Mouse (Mus musculus) heart, embryonic 14.5 days (tissue): ENCODE results near the gene Cdh23. TPM values are rescaled to one million over a fixed set of nuclear protein-coding genes. Genes with fewer than 3 reads are reported as not detected.
"Not testable (repeated sequence)": the region's sequence is repeated elsewhere in the genome, so short reads cannot be mapped to it uniquely, and the experiment has no call there.

Experiments
- ATAC-seq: fragments of 200-750 bp; cut with Nextera tagmentation; 2 replicates; pipeline ENCODE4 v1.8.0; 2017; ENCODE audit warnings: low read depth, moderate TSS enrichment; ENCODE audit not compliant: insufficient number of reproducible peaks, insufficient read depth, low FRiP score
- H3K27ac ChIP-seq, 2 experiments: fragments of 200-500 bp in 1 of 2; fragments of 300-500 bp in 1 of 2; sonication (generic) in 1 of 2; replicated peaks in 1 of 2; 2 replicates each; pipeline ENCODE4 v1.5.1; 2012 to 2014; ENCODE audit warnings: low read depth in 2 of 2, low read length in 2 of 2, control low read depth in 1 of 2, mild to moderate bottlenecking in 1 of 2, mixed read lengths in 1 of 2; ENCODE audit not compliant: control insufficient read depth in 1 of 2, insufficient read depth in 1 of 2
- H3K27me3 ChIP-seq: fragments of 300-500 bp; sonication (generic); 2 replicates; pipeline ENCODE4 v1.6.1; 2014; ENCODE audit warnings: mild to moderate bottlenecking, low read length, control low read depth; ENCODE audit not compliant: control insufficient read depth, insufficient read depth
- H3K36me3 ChIP-seq: fragments of 300-500 bp; sonication (generic); 2 replicates; pipeline ENCODE4 v1.6.1; 2014; ENCODE audit warnings: mild to moderate bottlenecking, control low read depth, low read length, mixed read lengths; ENCODE audit not compliant: control insufficient read depth, insufficient read depth
- H3K4me1 ChIP-seq, 2 experiments: fragments of 200-500 bp in 1 of 2; fragments of 300-500 bp in 1 of 2; sonication (generic) in 1 of 2; 2 replicates each; pipeline ENCODE4 v1.6.1; 2012 to 2014; ENCODE audit warnings: low read length in 2 of 2, control low read depth in 1 of 2, mixed read lengths in 1 of 2; ENCODE audit not compliant: control insufficient read depth in 2 of 2, insufficient read depth in 2 of 2
- H3K4me2 ChIP-seq: fragments of 300-500 bp; sonication (generic); 2 replicates; pipeline ENCODE4 v1.6.1; 2014; ENCODE audit warnings: mild to moderate bottlenecking, low read length
- H3K4me3 ChIP-seq, 2 experiments: fragments of 200-500 bp in 1 of 2; fragments of 300-500 bp in 1 of 2; sonication (generic) in 1 of 2; 2 replicates each; pipeline ENCODE4 v1.5.1; 2012 to 2014; ENCODE audit warnings: low read length in 2 of 2, mild to moderate bottlenecking in 2 of 2, control low read depth in 1 of 2, low read depth in 1 of 2, moderate library complexity in 1 of 2; ENCODE audit not compliant: control insufficient read depth in 1 of 2, insufficient read depth in 1 of 2
- H3K9ac ChIP-seq: fragments of 300-500 bp; sonication (generic); 2 replicates; pipeline ENCODE4 v1.6.1; 2014; ENCODE audit warnings: mild to moderate bottlenecking, low read length
- H3K9me3 ChIP-seq: fragments of 300-500 bp; sonication (generic); 2 replicates; pipeline ENCODE4 v1.6.1; 2016; ENCODE audit warnings: low read length, control low read depth; ENCODE audit not compliant: control insufficient read depth
- WGBS: fragments of 180-500 bp; shearing (Covaris S2); extraction: QIAGEN DNeasy Blood & Tissue Kit; methylation state at CpG from one replicate; pipeline ENCODE4 v1.1.7; 2014; 5-methylcytosine and 5-hydroxymethylcytosine counted together
- polyA plus RNA-seq: library from polyadenylated mRNA; unstranded; fragments of >200 nt; fragmentation: Nextera tagmentation; extraction: Ambion mirVana; gene quantifications from 2 replicates; pipeline ENCODE4 v1.2.1, GENCODE M21; 2014

Cdh23 gene
- 0.31 and 0.32 TPM in 2 replicates for polyA plus RNA-seq

DNA sequence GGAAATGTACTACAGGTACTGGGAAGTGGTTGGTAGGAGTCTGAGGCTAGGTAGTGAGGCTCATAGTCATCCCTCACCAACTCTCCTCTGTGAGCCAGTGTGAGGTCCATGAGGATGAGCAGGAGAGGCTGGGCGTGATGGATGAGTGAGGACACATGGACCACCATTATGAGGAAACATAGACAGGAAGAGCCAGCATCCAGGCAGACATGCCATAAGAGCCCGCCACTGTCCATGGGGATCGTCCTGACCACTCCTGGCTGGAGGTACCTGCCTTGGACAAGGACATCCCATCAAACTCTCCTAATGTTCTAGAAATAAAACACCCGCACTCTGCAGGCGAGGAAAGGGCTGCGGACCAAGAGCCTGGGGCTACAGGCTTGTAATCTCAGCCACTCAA, at the start of gene Cdh23:
Gene Cdh23 (minus strand): TSS at position 101 of the 400 bp plus-strand sequence.
- ATAC-seq: no peak
- H3K36me3 ChIP-seq: no peaks in the 10 kb centered on the region
- no peaks in the 10 kb centered on the region for H3K9me3 ChIP-seq
- no peak within 1 kb of the TSS for H3K4me2 ChIP-seq
- H3K27me3 ChIP-seq: peaks cover 33% of the 10 kb centered on the region
- H3K4me1 ChIP-seq: no peaks in the 10 kb centered on the region
- 83% methylated on average over 6 of the region's 6 CpGs for WGBS
- H3K27ac ChIP-seq: no peak within 1 kb of the TSS
- H3K9ac ChIP-seq: no peak within 1 kb of the TSS
- H3K4me3 ChIP-seq: no peak within 1 kb of the TSS

DNA sequence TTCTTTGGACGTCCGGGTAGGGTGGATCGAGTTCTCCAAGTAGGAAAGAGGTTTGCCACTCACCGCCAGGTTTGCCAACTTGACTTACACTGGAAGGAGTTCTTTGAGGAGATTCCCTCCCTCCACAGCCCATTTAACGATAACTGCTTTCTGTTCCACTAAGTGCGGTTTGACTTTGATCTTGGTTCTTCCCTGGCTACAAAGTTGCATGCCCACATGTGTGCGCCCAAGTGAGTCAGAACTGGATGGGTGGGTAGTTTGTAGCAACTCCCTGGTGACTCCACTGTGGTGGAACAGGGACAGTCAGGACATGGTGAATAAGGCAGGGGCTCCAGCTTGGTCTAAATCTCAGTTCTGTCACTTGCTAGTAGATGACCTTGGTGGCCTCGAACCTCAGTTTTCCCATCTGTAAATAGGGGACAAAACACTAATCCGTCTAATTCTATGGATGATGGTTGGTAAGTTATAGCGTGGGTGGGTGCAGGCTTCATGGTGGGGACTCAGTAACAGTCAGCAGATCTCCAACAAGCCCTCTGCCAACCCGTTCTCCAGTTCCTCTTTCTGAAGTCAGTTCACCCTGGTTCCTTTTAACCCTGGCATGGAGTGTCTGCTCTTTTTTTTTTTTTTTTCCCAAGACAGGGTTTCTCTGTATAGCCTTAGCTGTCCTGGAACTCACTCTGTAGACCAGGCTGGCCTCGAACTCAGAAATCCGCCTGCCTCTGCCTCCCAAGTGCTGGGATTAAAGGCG, 48.4 kb upstream of the Cdh23 start:
- Histone ChIP-seq H3K9me3 (no peaks in the 10 kb centered on the region), H3K27ac (no peak overlapping the region), H3K4me1 (no peaks in the 10 kb centered on the region; a peak in 1 of 4 replicates), H3K36me3 (peaks cover 13% of the 10 kb centered on the region; the same call in 1 of the 2 replicates), H3K4me3 (no peak overlapping the region), H3K27me3 (no peaks in the 10 kb centered on the region), H3K9ac (no peak overlapping the region), H3K4me2 (no peak overlapping the region)
- no peak for ATAC-seq
- WGBS: 89% methylated on average over 14 of the region's 14 CpGs

DNA sequence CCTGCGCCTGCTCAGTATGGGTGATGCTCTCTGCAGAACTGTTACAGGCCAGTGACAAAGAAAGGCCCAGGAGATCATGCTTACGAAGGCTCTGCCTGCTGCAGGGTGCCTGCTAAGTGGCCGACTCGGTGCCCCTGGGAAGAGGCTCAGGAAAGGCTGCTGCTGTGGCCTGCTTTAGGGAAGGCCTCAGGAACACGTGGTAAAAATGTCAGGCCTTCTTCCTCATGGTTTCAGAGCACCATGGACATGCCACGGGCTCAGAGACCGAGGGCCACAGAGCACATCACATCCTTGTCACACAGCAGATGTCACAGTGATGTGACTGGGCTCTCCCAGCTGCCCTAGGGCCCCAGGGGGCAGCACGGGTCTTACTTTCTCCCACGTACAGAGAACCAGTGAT, 47.4 kb upstream of the Cdh23 start:
- H3K27ac ChIP-seq: no peak overlapping the region
- H3K36me3 ChIP-seq: peaks cover 10% of the 10 kb centered on the region; the same call in 1 of the 2 replicates
- H3K4me1 ChIP-seq: no peaks in the 10 kb centered on the region; a peak in 1 of 4 replicates
- H3K9me3 ChIP-seq: no peaks in the 10 kb centered on the region
- no peak overlapping the region for H3K4me3 ChIP-seq
- no peaks in the 10 kb centered on the region for H3K27me3 ChIP-seq
- no peak for ATAC-seq
- H3K9ac ChIP-seq: no peak overlapping the region
- 73% methylated on average over 9 of the region's 9 CpGs for WGBS
- H3K4me2 ChIP-seq: no peak overlapping the region

DNA sequence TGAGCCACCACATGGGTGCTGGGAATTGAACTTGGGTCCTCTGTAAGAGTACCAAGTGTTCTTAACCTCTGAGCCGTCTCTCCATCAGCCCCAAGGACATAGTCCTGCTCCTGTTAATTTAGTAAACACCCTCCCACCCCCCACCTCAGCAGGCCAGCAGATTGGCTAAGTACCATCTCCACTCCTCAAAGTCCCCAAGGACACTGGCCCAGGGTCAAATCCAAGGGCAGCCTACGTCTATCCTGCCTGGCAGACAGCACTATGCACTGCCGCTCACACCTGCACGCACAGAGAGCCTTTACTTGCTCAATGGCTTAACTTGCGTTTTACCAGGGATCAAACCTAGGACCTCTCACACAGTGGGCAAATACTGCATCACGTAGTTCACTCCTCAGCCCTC, 46.7 kb upstream of the Cdh23 start:
- no peak overlapping the region for H3K9ac ChIP-seq
- no peaks in the 10 kb centered on the region for H3K9me3 ChIP-seq
- no peak overlapping the region for H3K4me2 ChIP-seq
- no peaks in the 10 kb centered on the region for H3K27me3 ChIP-seq
- H3K4me1 ChIP-seq: no peaks in the 10 kb centered on the region; a peak in 1 of 4 replicates
- ATAC-seq: no peak
- no peak overlapping the region for H3K27ac ChIP-seq
- H3K4me3 ChIP-seq: no peak overlapping the region
- peaks cover 2% of the 10 kb centered on the region; the same call in 1 of the 2 replicates for H3K36me3 ChIP-seq
- 79% methylated on average over 6 of the region's 6 CpGs for WGBS

DNA sequence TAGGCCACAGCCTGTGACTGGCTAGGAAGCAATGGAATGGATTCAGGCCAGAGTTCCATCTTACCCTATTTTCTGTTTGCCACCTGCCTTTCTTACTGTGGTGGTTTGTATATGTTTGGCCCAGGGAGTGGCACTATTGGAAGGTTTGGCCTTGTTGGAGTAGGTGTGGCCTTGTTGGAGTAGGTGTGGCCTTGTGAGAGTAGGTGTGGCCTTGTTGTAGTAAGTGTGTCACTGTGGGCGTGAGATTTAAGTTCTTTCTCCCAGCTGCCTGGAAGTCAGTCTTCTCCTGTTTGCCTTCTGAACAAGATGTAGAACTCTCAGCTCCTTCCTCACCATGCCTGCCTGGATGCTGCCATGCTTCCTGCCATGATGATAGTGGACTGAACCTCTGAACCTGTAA, 46.0 kb upstream of the Cdh23 start:
- 67% methylated on average over 1 of the region's 1 CpGs for WGBS
- H3K9me3 ChIP-seq, H3K4me2 ChIP-seq, H3K36me3 ChIP-seq, H3K27ac ChIP-seq, H3K9ac ChIP-seq, H3K4me1 ChIP-seq, ATAC-seq, H3K4me3 ChIP-seq, H3K27me3 ChIP-seq: not testable (repeated sequence)

DNA sequence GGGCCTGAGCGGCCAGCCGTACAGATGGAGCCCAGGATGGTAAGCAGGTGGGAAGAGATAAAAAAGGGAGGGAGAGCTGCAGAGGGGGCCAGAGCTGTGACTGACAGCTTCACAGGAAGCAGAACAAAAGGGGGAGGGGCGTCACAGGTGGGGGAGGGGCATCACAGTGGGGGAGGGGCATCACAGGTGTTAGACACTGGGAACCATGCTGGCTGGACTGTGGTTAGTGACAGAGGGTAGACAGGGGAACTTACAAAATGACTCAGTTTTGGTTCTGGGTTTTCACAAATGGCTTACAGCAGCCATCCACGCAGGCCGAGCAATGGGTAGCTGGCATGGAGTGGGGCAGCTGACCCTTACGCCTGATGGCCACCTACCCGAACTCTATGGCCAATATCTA, 45.1 kb upstream of the Cdh23 start:
- no peaks in the 10 kb centered on the region for H3K36me3 ChIP-seq
- no peaks in the 10 kb centered on the region for H3K27me3 ChIP-seq
- H3K4me3 ChIP-seq: no peak overlapping the region
- no peak overlapping the region for H3K4me2 ChIP-seq
- 77% methylated on average over 7 of the region's 7 CpGs for WGBS
- H3K9me3 ChIP-seq: no peaks in the 10 kb centered on the region
- H3K4me1 ChIP-seq: peaks cover 3 to 11% of the 10 kb centered on the region in 2 experiments; a peak in 2 of 4 replicates
- no peak overlapping the region for H3K9ac ChIP-seq
- ATAC-seq: no peak
- no peak overlapping the region for H3K27ac ChIP-seq

DNA sequence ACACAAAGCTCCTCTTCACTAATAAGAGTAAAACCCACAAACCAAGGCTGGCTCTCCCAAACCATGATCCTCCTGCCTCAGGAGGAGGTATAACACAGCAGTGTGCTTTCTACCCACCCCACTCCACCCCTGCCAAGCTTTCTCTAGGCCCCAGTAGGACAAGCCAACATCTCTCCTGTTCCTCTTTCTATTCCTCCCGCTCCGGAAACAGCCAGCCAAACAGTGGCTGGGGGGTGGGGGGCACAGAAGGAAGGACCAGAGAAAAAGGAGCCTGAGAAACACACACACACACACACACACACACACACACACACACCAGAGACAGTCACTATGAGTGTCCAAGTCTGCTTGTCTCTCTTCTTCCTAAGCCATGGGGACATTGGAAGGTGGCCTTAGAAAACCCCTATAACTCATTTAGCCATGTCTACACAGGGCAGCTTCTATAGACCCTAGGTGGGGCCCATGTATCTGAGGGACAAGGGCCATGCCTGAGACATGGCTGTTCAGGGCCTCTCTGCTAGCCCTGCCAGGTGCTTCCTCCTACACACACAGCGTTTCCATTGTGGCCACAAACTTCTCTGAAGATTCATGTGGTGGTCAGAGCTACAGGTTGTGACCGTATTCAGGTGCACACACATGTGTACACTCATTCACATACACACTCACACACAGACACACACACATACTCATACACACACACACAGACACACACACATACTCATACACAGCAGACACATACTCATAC, 43.5 kb upstream of the Cdh23 start:
- H3K4me1 ChIP-seq: peaks cover 3 to 11% of the 10 kb centered on the region in 2 experiments; a peak in 2 of 4 replicates
- H3K27ac ChIP-seq: no peak overlapping the region
- H3K9ac ChIP-seq: no peak overlapping the region
- no peaks in the 10 kb centered on the region for H3K36me3 ChIP-seq
- H3K4me3 ChIP-seq: no peak overlapping the region
- no peak for ATAC-seq
- no peak overlapping the region for H3K4me2 ChIP-seq
- H3K27me3 ChIP-seq: no peaks in the 10 kb centered on the region
- H3K9me3 ChIP-seq: no peaks in the 10 kb centered on the region
- 92% methylated on average over 4 of the region's 4 CpGs for WGBS
